Mouse (Mus musculus) liver, embryonic 12.5 days (tissue): Measurements from ENCODE around the gene Loxl3. TPM values are rescaled to one million over a fixed set of nuclear protein-coding genes. Genes with fewer than 3 reads are reported as not detected.

Experiments used
- ATAC-seq: fragments of 200-750 bp; cut with Nextera tagmentation; 2 replicates; pipeline ENCODE4 v1.8.0; 2017; ENCODE audit warnings: moderate number of reproducible peaks, mild to moderate bottlenecking, moderate library complexity
- H3K27ac ChIP-seq: fragments of 300-500 bp; sonication (generic); 2 replicates; pipeline ENCODE4 v1.5.1; 2016; ENCODE audit warnings: mild to moderate bottlenecking
- H3K27me3 ChIP-seq: fragments of 300-500 bp; sonication (generic); replicated peaks from 2 replicates; pipeline ENCODE4 v1.6.1; 2016; ENCODE audit warnings: mild to moderate bottlenecking, moderate library complexity
- H3K36me3 ChIP-seq: fragments of 300-500 bp; sonication (generic); 2 replicates; pipeline ENCODE4 v1.6.1; 2016; ENCODE audit warnings: mild to moderate bottlenecking, moderate library complexity
- H3K4me1 ChIP-seq: fragments of 300-500 bp; sonication (generic); 2 replicates; pipeline ENCODE4 v1.6.1; 2016
- H3K4me2 ChIP-seq: fragments of 300-500 bp; sonication (generic); 2 replicates; pipeline ENCODE4 v1.6.1; 2016; ENCODE audit warnings: mild to moderate bottlenecking, moderate library complexity
- H3K4me3 ChIP-seq: fragments of 300-500 bp; sonication (generic); 2 replicates; pipeline ENCODE4 v1.5.1; 2016; ENCODE audit warnings: mild to moderate bottlenecking, moderate library complexity
- H3K9ac ChIP-seq: fragments of 300-500 bp; sonication (generic); 2 replicates; pipeline ENCODE4 v1.6.1; 2016; ENCODE audit warnings: mild to moderate bottlenecking, moderate library complexity
- H3K9me3 ChIP-seq: fragments of 300-500 bp; sonication (generic); replicated peaks from 2 replicates; pipeline ENCODE4 v1.6.1; 2016; ENCODE audit warnings: mild to moderate bottlenecking, moderate library complexity
- WGBS: fragments of 180-500 bp; shearing (Covaris S2); methylation state at CpG from one replicate; pipeline ENCODE4 v1.1.7; 2016; ENCODE audit not compliant: insufficient replicate concordance; 5-methylcytosine and 5-hydroxymethylcytosine counted together
- polyA plus RNA-seq: library from polyadenylated mRNA; unstranded; fragments of >200 nt; fragmentation: Nextera tagmentation; extraction: Ambion mirVana; gene quantifications from 2 replicates; pipeline ENCODE4 v1.2.1, GENCODE M21; 2016

Loxl3 gene
- polyA plus RNA-seq, 1 experiment from 2014 or later, result 3.2 TPM

DNA sequence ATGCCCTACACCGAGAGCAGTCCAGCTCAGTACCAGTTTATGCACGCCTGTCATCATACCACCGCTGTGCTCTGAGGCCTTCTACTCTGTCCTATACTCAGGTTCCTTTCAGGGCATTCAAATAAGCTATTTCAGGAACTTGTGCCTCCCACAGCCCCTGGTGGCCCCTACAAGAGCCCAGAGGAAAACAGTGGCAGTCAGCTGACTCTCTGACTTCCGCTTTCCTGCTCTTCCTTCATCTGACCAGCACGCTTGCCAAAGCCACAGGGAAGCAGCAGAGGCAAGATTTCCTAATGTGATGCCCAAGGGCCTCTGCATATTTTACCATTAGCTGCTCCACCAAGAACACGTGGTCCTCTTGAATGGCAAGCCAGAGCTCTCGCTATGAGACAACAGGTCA lies 29.1 kb upstream of the Loxl3 start:
- H3K9me3 ChIP-seq, result no peaks in the 10 kb centered on the region
- 26% methylated on average over 7 of the region's 7 CpGs for WGBS
- H3K36me3 ChIP-seq, result no peaks in the 10 kb centered on the region
- H3K4me3 ChIP-seq, result no peak overlapping the region
- H3K27me3 ChIP-seq, result no peaks in the 10 kb centered on the region
- peaks cover 27% of the 10 kb centered on the region for H3K4me1 ChIP-seq
- peak overlapping the region; percentile 74 for H3K27ac ChIP-seq
- no peak overlapping the region for H3K4me2 ChIP-seq
- ATAC-seq, result 0 out of 2 replicates have a peak, but pooled peaks have one; percentile 24
- peak overlapping the region; percentile 17; the same call in 1 of the 2 replicates for H3K9ac ChIP-seq

DNA sequence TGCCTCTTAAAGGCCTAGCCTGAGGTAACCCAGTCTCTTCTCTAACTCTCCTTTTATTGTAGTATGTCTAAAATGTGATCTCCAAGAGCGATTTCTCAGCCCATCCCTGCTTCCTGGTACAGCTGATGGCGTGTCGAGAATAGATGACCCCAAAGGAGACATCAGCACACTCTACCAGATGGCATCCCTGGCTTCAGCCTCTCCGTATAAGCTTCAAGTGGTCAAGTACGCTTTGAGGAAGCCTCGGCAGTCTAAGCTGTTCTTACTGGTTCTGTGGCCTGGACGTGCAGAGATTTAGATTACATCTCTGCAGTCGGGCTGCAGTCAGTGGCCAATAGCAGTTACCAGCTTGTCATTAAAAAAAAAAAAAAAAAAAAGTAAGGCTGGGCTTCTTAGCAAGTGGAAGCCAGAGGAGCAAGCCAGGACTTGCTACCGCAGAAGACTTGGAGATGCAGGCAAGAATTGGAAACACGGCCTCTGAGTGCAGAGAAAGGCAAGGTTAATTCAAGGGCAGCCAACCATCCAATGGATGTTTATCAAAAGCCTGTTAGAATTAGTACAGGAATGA lies 28.4 kb upstream of the Loxl3 start:
- Histone ChIP-seq H3K4me2 (no peak overlapping the region), H3K36me3 (no peaks in the 10 kb centered on the region), H3K4me1 (peaks cover 34% of the 10 kb centered on the region), H3K9ac (no peak overlapping the region), H3K27ac (peak overlapping the region; percentile 74; the same call in 1 of the 2 replicates), H3K27me3 (no peaks in the 10 kb centered on the region), H3K4me3 (no peak overlapping the region), H3K9me3 (no peaks in the 10 kb centered on the region)
- ATAC-seq, result no peak
- WGBS, result 70% methylated on average over 10 of the region's 10 CpGs

DNA sequence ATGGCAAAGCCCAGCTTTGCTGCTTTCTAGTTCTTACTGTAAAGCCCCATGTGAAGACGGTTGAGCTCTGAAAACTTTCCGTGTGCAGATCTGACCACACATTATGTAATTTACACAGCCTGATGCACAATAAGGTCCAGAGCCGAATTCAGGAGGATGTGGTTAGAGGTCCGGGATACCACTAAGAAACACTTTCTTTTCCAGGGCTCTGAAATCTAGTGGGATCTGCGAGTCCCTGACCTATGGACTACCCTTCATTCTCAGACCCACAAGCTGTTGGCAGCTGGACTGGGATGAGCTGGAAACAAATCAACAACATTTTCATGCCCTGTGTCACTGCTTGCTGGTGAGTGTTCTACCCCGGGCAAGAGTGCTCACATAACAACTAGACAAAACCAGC lies 27.9 kb upstream of the Loxl3 start:
- Histone ChIP-seq H3K4me2 (no peak overlapping the region), H3K27me3 (no peaks in the 10 kb centered on the region), H3K9ac (no peak overlapping the region), H3K4me1 (peaks cover 40% of the 10 kb centered on the region), H3K9me3 (no peaks in the 10 kb centered on the region), H3K36me3 (no peaks in the 10 kb centered on the region), H3K27ac (0 out of 2 replicates have a peak overlapping the region, but pooled peaks have one; percentile 32), H3K4me3 (no peak overlapping the region)
- 62% methylated on average over 6 of the region's 6 CpGs for WGBS
- ATAC-seq, result no peak

DNA sequence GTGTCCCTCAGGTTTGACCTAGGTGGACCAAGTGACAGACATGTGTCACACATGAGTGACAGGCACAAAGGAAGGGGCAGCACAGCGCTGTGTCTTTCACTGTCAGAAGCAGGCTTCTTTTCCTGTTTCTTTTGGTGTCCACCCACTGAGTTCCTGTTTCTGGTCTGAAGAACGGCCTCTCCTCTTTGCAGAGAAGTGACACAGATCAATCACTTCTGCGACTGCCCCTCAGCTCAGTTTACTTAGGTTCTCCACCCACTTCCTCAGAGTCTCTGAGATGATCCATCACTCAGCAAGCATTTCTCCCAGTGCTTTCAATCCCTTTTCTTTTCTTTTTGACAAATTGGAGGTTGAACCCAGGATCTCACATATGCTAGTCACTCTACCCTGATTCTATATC lies 25.3 kb upstream of the Loxl3 start:
- no peak overlapping the region for H3K9ac ChIP-seq
- no peaks in the 10 kb centered on the region for H3K36me3 ChIP-seq
- no peaks in the 10 kb centered on the region for H3K9me3 ChIP-seq
- H3K27me3 ChIP-seq, result no peaks in the 10 kb centered on the region
- H3K4me3 ChIP-seq, result no peak overlapping the region
- ATAC-seq, result no peak
- peaks cover 58% of the 10 kb centered on the region for H3K4me1 ChIP-seq
- WGBS, result 19% methylated on average over 3 of the region's 3 CpGs
- H3K27ac ChIP-seq, result peak overlapping the region; percentile 30; the same call in 1 of the 2 replicates
- no peak overlapping the region for H3K4me2 ChIP-seq

DNA sequence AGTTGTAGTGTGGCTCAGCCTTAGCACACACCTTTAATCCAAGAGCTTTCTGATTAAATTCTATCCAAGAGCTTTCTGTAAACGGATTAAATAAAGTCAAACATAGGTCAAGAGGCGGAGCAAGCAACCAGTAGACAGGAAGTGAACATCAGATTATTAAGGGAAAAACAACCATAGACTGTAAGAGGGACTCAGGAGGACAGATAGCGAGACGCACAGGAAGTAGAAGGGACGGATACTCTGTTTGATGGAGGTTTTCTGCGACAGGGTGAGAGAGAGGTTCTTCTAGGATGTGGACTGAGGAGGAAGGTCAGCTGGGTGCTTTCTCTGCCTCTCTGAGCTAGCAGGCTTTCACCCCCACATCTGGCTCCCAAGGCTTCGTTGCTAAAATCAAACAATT lies 24.0 kb upstream of the Loxl3 start:
- WGBS, result 16% methylated on average over 7 of the region's 7 CpGs
- H3K9ac ChIP-seq, result peak overlapping the region; percentile 56
- peak overlapping the region; percentile 77 for H3K27ac ChIP-seq
- H3K4me1 ChIP-seq, result peaks cover 56% of the 10 kb centered on the region
- H3K4me3 ChIP-seq, result peak overlapping the region; percentile 28
- no peaks in the 10 kb centered on the region for H3K9me3 ChIP-seq
- H3K36me3 ChIP-seq, result no peaks in the 10 kb centered on the region
- H3K27me3 ChIP-seq, result no peaks in the 10 kb centered on the region
- no peak for ATAC-seq
- peak overlapping the region; percentile 52 for H3K4me2 ChIP-seq

DNA sequence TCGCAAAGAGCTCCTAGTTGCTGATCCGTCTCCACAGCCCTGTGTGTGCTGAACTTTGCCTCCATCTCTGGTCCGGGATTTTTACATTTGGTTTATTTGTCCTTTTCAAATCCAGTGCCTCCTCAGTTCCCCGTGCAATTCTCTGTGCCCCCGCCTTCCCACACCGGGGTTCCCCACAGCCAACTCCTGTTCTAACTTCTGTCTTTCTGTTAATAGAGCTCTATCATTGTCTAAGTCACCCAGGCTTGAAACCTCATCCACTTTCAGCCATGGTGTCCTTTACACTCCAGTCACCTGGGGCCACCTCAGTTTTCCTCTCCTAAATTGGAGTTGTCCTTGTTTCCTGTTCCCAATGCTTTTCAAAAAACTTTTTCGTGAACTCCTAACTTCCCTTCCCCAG lies 22.7 kb upstream of the Loxl3 start:
- Histone ChIP-seq H3K27me3 (no peaks in the 10 kb centered on the region), H3K4me2 (peak overlapping the region; percentile 52; the same call in 1 of the 2 replicates), H3K36me3 (no peaks in the 10 kb centered on the region), H3K9ac (peak overlapping the region; percentile 23), H3K4me3 (no peak overlapping the region), H3K4me1 (peaks cover 66% of the 10 kb centered on the region), H3K9me3 (no peaks in the 10 kb centered on the region), H3K27ac (peak overlapping the region; percentile 99)
- no peak for ATAC-seq
- WGBS, result 71% methylated on average over 7 of the region's 7 CpGs

DNA sequence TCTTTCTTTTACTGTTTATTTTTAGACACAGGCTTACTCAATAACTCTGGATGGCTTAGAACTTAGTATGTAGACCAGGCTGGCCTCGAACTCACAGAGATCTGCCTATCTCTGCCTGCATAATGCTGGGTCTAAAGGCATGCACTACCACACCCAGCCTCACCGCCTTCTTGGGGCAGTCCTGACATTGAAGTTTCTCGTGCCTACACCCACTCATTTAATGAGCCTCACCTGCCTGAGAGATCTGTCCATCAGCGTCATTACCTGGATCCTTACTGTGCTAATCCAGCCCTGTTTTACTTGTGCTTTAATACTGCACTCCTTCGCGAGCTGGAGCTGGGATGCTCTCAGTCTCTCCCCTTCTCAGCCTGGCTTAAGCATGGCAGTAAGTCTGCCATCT lies 22.2 kb upstream of the Loxl3 start:
- H3K9ac ChIP-seq, result peak overlapping the region; percentile 39; the same call in 1 of the 2 replicates
- ATAC-seq, result no peak
- H3K27ac ChIP-seq, result peak overlapping the region; percentile 99
- H3K9me3 ChIP-seq, result no peaks in the 10 kb centered on the region
- H3K36me3 ChIP-seq, result no peaks in the 10 kb centered on the region
- 60% methylated on average over 6 of the region's 6 CpGs for WGBS
- no peak overlapping the region for H3K4me3 ChIP-seq
- H3K4me1 ChIP-seq, result peaks cover 71% of the 10 kb centered on the region
- H3K27me3 ChIP-seq, result no peaks in the 10 kb centered on the region
- H3K4me2 ChIP-seq, result no peak overlapping the region

DNA sequence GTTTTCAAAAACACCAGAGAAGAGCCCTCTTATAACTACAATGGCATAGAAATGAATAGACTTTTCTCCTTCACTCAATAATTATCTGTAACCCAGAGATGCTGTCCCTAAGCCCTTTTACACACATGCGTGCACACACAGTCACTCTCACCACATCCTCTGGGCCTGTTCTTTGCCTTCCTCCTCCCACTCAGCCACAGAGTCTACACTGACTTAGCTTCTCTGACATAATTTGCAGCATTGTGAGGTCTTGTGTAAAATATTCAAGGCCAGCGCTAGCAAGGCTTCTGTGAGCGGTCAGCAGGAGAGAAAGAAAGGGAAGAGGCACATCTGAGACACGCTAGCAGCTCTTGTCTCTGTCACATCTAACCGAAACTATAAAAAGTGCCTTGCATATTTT lies 20.5 kb upstream of the Loxl3 start:
- 0 out of 2 replicates have a peak, but pooled peaks cover 2% of the 10 kb centered on the region for H3K36me3 ChIP-seq
- H3K9me3 ChIP-seq, result no peaks in the 10 kb centered on the region
- ATAC-seq, result no peak
- no peak overlapping the region for H3K4me3 ChIP-seq
- H3K4me2 ChIP-seq, result peak overlapping the region; percentile 64
- H3K4me1 ChIP-seq, result peaks cover 87% of the 10 kb centered on the region
- peak overlapping the region; percentile 73 for H3K9ac ChIP-seq
- H3K27ac ChIP-seq, result peak overlapping the region; percentile 99
- 55% methylated on average over 5 of the region's 5 CpGs for WGBS
- no peaks in the 10 kb centered on the region for H3K27me3 ChIP-seq

DNA sequence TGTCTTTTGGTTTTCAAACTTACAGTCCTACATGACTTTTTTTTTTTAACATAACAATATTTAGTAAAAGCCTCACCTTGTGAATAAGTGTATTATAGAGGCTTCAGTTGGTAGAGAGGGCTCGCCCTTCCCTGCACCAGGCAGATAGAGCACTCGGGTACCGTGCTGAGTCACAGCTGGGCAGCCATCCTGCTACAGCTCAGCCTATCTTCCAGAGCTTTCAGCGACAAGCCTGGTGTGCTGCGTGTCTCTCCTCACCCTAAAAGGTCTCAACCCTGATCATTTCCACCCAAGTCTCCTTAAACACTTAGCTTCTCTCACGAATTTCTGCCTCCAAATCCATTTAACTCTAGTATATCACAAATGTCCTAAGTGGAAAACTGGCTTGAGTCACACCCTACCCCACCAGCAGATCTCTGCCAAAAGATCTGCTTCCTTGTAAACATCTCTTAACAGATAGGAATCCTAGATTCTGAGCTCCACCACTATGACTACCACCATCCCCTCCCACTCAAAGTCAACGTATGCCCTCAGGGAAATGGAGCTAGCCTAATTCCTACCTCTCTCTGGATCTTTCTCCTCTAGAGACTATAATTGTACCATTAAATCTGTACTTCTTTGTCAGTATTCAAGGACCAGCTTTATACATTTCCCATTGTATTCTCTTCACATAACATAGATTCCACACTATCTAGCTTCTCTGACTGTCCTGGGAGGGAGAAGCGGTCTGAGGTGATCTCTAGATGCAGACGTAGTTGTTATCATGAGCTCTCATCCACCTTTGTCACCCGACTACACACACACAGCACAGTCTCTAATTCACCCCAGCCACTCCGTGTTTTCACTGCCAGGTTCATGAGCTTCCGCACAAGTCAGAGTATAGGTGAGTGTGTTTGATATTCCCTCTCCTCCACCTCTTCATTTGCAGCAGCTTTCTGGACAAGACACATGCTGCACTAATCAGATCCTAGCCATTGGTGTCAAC lies 19.2 kb upstream of the Loxl3 start:
- no peaks in the 10 kb centered on the region for H3K27me3 ChIP-seq
- no peaks in the 10 kb centered on the region for H3K9me3 ChIP-seq
- H3K36me3 ChIP-seq, result 0 out of 2 replicates have a peak, but pooled peaks cover 2% of the 10 kb centered on the region
- peak overlapping the region; percentile 64 for H3K4me2 ChIP-seq
- peak overlapping the region; percentile 31 for H3K4me3 ChIP-seq
- H3K4me1 ChIP-seq, result peaks cover 98% of the 10 kb centered on the region
- WGBS, result 19% methylated on average over 12 of the region's 12 CpGs
- H3K9ac ChIP-seq, result peak overlapping the region; percentile 73
- H3K27ac ChIP-seq, result peak overlapping the region; percentile 99
- peak; percentile 96 for ATAC-seq

DNA sequence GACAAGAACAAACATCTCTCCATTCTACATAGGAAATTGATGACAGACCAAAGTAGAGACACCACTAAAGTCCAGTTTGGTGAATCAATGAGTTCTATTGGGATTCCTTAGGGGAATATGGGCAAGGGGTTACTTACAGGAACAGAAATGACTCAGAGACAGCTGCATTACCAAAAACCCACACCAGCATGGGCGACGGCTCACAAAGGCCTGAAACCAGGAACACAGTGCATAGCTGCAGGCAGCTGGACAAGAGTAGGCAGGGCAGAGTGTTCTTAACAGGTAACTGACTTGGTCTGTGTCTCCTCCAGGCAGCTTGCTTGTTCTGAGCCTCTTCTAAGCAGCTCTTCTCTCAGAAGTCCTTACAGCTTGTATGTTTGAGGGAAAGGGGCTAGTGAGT lies 18.2 kb upstream of the Loxl3 start:
- H3K4me3 ChIP-seq, result peak overlapping the region; percentile 3; the same call in 1 of the 2 replicates
- no peaks in the 10 kb centered on the region for H3K9me3 ChIP-seq
- peaks cover 98% of the 10 kb centered on the region for H3K4me1 ChIP-seq
- no peaks in the 10 kb centered on the region for H3K27me3 ChIP-seq
- 0 out of 2 replicates have a peak, but pooled peaks cover 2% of the 10 kb centered on the region for H3K36me3 ChIP-seq
- H3K9ac ChIP-seq, result peak overlapping the region; percentile 73
- peak overlapping the region; percentile 64 for H3K4me2 ChIP-seq
- peak overlapping the region; percentile 99 for H3K27ac ChIP-seq
- no peak for ATAC-seq
- 73% methylated on average over 2 of the region's 2 CpGs for WGBS

DNA sequence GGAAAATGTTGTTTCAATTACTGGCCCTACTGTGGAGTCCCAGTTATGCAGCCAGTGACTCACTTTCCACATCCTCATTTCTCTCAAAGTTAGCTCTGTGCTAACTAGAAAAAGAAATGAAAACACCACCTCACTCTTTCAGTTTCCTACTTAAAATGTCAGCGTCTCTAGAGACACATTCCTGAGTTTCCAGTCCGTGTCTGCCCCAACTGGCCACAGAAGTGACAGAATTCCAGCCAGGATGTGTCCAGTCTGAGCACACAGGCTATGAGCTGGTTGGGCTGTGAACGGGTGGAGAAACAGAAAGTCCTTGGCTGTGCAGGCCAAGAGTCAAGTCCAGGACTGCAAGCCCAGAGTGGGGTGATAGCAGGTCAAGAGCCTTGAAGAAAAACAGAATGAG lies 16.8 kb upstream of the Loxl3 start:
- H3K4me3 ChIP-seq, result no peak overlapping the region
- H3K4me1 ChIP-seq, result peaks cover 98% of the 10 kb centered on the region
- 0 out of 2 replicates have a peak, but pooled peaks cover 2% of the 10 kb centered on the region for H3K36me3 ChIP-seq
- no peak overlapping the region for H3K4me2 ChIP-seq
- H3K9me3 ChIP-seq, result no peaks in the 10 kb centered on the region
- H3K27me3 ChIP-seq, result no peaks in the 10 kb centered on the region
- H3K9ac ChIP-seq, result 0 out of 2 replicates have a peak overlapping the region, but pooled peaks have one; percentile 14
- no peak for ATAC-seq
- peak overlapping the region; percentile 82 for H3K27ac ChIP-seq
- WGBS, result 66% methylated on average over 3 of the region's 3 CpGs

DNA sequence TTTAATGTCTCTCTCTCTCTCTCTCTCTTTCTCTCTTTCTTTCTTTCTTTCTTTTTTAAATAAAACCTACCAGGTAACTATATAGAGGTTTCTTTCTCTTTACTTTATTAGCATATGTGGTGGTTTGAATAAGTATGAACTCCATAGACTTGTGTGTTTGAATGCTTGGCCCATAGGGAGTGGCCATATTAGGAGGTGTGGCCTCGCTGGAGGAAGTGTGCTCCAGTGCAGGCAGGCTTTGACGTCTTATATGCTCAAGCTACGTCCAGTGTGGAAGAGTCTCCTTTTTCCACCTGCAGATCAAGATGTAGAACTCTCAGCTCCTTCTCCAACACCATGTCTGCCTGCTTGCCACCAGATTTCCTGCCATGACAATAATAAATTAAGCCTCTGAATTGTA lies 14.9 kb upstream of the Loxl3 start:
- no peaks in the 10 kb centered on the region for H3K27me3 ChIP-seq
- H3K9ac ChIP-seq, result no peak overlapping the region
- no peak overlapping the region for H3K4me3 ChIP-seq
- H3K36me3 ChIP-seq, result 0 out of 2 replicates have a peak, but pooled peaks cover 2% of the 10 kb centered on the region
- 71% methylated on average over 3 of the region's 3 CpGs for WGBS
- H3K4me1 ChIP-seq, result peaks cover 98% of the 10 kb centered on the region
- no peak overlapping the region for H3K4me2 ChIP-seq
- peak overlapping the region; percentile 82 for H3K27ac ChIP-seq
- ATAC-seq, result no peak
- no peaks in the 10 kb centered on the region for H3K9me3 ChIP-seq
